Mouse (Mus musculus) lung, embryonic 15.5 days (tissue): ENCODE measurements at regions not wholly inside any gene's neighbourhood (a gene's known extent, or its start where the extent isn't known, plus 50 kb on each side); places are given as distances from the start of the nearest gene placed in this dataset.

ENCODE experiments used
- ATAC-seq: fragments of 200-750 bp; cut with Nextera tagmentation; 2 replicates; pipeline ENCODE4 v1.8.0; 2017; ENCODE audit warnings: moderate number of reproducible peaks, borderline replicate concordance; ENCODE audit not compliant: low FRiP score, low TSS enrichment; ENCODE audit errors: extremely low read depth
- H3K27ac ChIP-seq: fragments of 300-500 bp; sonication (generic); 2 replicates; pipeline ENCODE4 v1.5.1; 2015; ENCODE audit warnings: moderate library complexity, mild to moderate bottlenecking, inconsistent platforms
- H3K27me3 ChIP-seq: fragments of 300-500 bp; sonication (generic); 2 replicates; pipeline ENCODE4 v1.6.1; 2015; ENCODE audit warnings: inconsistent platforms
- H3K36me3 ChIP-seq: fragments of 300-500 bp; sonication (generic); 2 replicates; pipeline ENCODE4 v1.6.1; 2015; ENCODE audit warnings: inconsistent platforms
- H3K4me1 ChIP-seq: fragments of 300-500 bp; sonication (generic); 2 replicates; pipeline ENCODE4 v1.6.1; 2015; ENCODE audit warnings: inconsistent platforms
- H3K4me2 ChIP-seq: fragments of 300-500 bp; sonication (generic); 2 replicates; pipeline ENCODE4 v1.6.1; 2015; ENCODE audit warnings: inconsistent platforms, mild to moderate bottlenecking, moderate library complexity
- H3K4me3 ChIP-seq: fragments of 300-500 bp; sonication (generic); 2 replicates; pipeline ENCODE4 v1.5.1; 2015; ENCODE audit warnings: mild to moderate bottlenecking, inconsistent platforms
- H3K9ac ChIP-seq: fragments of 300-500 bp; sonication (generic); 2 replicates; pipeline ENCODE4 v1.6.1; 2015; ENCODE audit warnings: inconsistent platforms
- H3K9me3 ChIP-seq: fragments of 300-500 bp; sonication (generic); 2 replicates; pipeline ENCODE4 v1.6.1; 2016; ENCODE audit warnings: inconsistent platforms
- WGBS: fragments of 180-500 bp; shearing (Covaris S2); methylation state at CpG from one replicate; pipeline ENCODE4 v1.1.7; 2015; 5-methylcytosine and 5-hydroxymethylcytosine counted together

DNA sequence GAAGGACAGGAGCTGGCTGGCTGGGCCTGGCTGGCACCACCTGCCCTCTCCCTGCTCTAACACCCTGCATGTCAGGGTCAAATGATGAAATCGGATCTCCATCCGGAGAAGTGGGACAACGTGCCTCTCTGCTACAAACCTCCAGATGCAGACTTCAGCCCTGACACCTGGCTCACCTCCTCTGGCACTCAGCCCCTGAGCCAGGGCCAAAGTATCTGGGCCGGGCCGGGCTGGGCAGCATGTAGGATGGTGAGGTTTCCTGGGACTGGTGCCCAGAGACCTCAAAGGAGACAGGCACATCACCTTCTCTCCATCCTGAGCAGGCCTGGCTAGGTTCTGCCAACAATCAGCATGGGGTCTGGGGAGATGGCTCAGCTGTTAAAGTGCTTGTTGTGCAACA is 113.5 kb downstream of the Tfcp2l1 start:
- no peak overlapping the region for H3K9ac ChIP-seq
- H3K4me1 ChIP-seq: no peaks in the 10 kb centered on the region
- no peaks in the 10 kb centered on the region for H3K9me3 ChIP-seq
- H3K4me2 ChIP-seq: no peak overlapping the region
- no peaks in the 10 kb centered on the region for H3K36me3 ChIP-seq
- ATAC-seq: no peak
- H3K27ac ChIP-seq: no peak overlapping the region
- no peaks in the 10 kb centered on the region for H3K27me3 ChIP-seq
- H3K4me3 ChIP-seq: no peak overlapping the region
- WGBS: 62% methylated on average over 5 of the region's 5 CpGs

GRCm38 (mm10) chr1:118748196-118748595 is 120.5 kb downstream of the Tfcp2l1 start:
- Histone ChIP-seq H3K27ac (no peak overlapping the region), H3K27me3 (no peaks in the 10 kb centered on the region), H3K4me2 (no peak overlapping the region), H3K36me3 (no peaks in the 10 kb centered on the region), H3K9me3 (no peaks in the 10 kb centered on the region), H3K4me3 (no peak overlapping the region), H3K4me1 (no peaks in the 10 kb centered on the region), H3K9ac (no peak overlapping the region)
- 69% methylated on average over 5 of the region's 5 CpGs for WGBS
- ATAC-seq: no peak

DNA sequence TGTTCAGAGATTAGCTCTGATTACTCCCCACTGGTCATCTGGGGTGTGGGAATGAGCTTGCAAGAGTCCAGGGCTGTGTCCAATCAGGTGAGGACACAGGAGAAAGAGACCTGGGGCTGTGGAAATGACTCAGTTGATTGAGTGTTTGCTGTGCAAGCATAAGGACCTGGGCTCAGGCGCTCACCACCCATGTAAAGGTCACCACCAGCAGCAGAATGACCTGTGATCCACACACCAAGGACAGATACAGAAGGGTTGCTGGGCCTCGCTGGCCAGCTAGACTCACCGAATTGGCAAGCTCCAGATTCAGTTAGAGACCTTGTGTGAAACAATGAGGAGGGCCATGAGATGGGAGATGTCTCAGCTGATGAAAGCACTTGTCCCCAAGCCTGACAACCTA is 125.1 kb downstream of the Tfcp2l1 start:
- no peak for ATAC-seq
- Histone ChIP-seq H3K9ac (no peak overlapping the region), H3K36me3 (no peaks in the 10 kb centered on the region), H3K9me3 (no peaks in the 10 kb centered on the region), H3K4me2 (no peak overlapping the region), H3K27me3 (no peaks in the 10 kb centered on the region), H3K27ac (no peak overlapping the region), H3K4me3 (no peak overlapping the region), H3K4me1 (no peaks in the 10 kb centered on the region)
- WGBS: 85% methylated on average over 3 of the region's 3 CpGs

DNA sequence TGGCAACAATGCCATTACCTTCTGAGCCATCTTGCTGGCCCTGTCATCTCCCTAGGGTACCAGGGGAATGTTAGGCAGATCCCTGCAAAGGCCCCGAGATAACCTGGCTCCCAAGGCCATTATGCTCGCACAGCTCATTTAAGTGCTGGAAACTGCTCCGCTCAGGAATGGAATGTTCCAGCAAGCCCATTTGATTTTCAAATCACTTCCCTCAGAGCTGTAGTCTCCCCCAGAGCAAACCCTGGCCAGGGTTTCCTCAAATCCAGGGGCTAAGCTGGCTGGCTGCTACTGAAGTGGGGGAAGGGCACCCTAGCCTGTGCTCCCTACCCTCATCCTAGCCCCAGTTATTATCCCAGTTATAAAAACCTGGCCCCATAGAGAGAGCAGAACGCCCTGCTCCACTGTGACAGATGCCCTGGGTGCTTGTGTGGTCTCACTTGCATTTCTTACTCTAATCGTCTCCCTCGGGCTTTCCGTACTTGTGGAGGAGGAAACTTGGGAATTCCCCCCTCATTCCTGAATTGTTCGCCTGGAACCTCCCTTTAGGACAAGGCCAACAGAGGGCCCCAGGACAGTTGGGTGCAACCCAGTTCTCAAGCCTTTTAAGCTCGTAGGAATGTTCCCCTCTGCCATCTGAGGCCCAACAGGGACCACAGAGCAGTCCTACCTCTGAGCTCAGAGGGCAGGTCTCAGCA is 128.6 kb downstream of the Tfcp2l1 start:
- no peak overlapping the region for H3K9ac ChIP-seq
- H3K36me3 ChIP-seq: no peaks in the 10 kb centered on the region
- H3K27ac ChIP-seq: no peak overlapping the region
- no peaks in the 10 kb centered on the region for H3K9me3 ChIP-seq
- H3K4me1 ChIP-seq: no peaks in the 10 kb centered on the region
- WGBS: 46% methylated on average over 9 of the region's 9 CpGs
- no peak overlapping the region for H3K4me2 ChIP-seq
- H3K4me3 ChIP-seq: no peak overlapping the region
- H3K27me3 ChIP-seq: no peaks in the 10 kb centered on the region
- no peak for ATAC-seq

DNA sequence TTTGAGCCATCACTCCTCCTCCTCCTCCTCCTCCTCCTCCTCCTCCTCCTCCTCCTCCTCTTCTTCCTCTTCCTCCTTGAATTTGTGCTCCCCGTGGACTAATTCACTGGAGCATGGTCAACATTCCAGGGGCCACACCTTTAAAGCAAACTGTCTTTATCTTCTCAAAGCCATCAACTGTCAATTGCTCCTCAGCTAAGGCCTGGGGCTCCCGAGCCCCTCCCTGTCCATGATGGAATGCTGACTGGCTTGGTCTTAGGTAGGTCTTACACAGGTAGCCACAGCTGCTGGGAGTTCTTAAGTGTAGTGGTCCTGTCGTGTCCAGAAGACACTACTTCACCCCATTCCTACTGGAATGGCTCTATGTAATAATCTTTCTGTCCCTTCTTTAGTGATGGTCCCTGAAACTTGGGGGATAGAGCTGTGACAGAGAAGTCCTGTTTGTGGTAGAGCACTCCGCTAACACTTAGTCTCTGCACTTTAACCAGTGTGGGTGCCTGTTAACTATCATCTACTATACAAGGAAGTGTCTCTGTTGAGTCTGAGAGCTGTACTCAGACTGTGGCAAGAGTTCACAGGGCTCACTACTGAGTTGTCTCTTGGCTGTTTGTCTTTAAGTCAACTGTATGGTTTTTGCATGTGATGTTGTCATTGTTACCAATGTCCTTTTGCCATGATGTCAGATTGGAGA is 129.7 kb downstream of the Tfcp2l1 start:
- H3K36me3 ChIP-seq: no peaks in the 10 kb centered on the region
- H3K27me3 ChIP-seq: no peaks in the 10 kb centered on the region
- H3K4me1 ChIP-seq: no peaks in the 10 kb centered on the region
- H3K9me3 ChIP-seq: no peaks in the 10 kb centered on the region
- H3K4me2 ChIP-seq: no peak overlapping the region
- H3K27ac ChIP-seq: no peak overlapping the region
- no peak overlapping the region for H3K9ac ChIP-seq
- H3K4me3 ChIP-seq: no peak overlapping the region
- ATAC-seq: no peak
- WGBS: 68% methylated on average over 3 of the region's 4 CpGs

DNA sequence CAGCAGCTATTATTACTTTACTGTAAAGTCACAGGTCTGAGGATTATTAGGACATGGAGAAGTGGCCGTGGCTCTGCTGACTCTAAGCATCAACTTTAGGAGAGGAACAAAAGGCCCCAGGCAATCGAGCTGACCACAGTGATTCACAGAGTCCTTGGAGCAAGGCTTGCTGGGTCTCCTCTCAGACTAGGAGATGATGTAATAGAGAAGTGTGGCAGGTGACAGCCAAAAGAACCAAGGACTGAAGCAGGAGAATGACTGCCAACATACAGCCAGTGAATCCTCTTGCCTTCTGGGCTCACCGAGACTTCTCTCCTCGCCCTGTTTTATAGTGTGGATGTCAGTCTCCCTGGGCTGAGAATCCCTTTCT is 130.3 kb downstream of the Tfcp2l1 start:
- WGBS: 73% methylated on average over 4 of the region's 4 CpGs
- no peaks in the 10 kb centered on the region for H3K36me3 ChIP-seq
- no peak for ATAC-seq
- no peak overlapping the region for H3K9ac ChIP-seq
- no peak overlapping the region for H3K4me3 ChIP-seq
- H3K27ac ChIP-seq: no peak overlapping the region
- no peak overlapping the region for H3K4me2 ChIP-seq
- H3K27me3 ChIP-seq: no peaks in the 10 kb centered on the region
- no peaks in the 10 kb centered on the region for H3K4me1 ChIP-seq
- no peaks in the 10 kb centered on the region for H3K9me3 ChIP-seq

GRCm38 (mm10) chr1:118759141-118759932 is 131.6 kb downstream of the Tfcp2l1 start:
- no peak; the same call in 1 of the 2 replicates for ATAC-seq
- WGBS: 23% methylated on average over 7 of the region's 7 CpGs
- no peak overlapping the region for H3K9ac ChIP-seq
- H3K9me3 ChIP-seq: no peaks in the 10 kb centered on the region
- H3K4me3 ChIP-seq: no peak overlapping the region
- no peaks in the 10 kb centered on the region for H3K4me1 ChIP-seq
- no peaks in the 10 kb centered on the region for H3K36me3 ChIP-seq
- H3K27me3 ChIP-seq: no peaks in the 10 kb centered on the region
- H3K27ac ChIP-seq: no peak overlapping the region
- H3K4me2 ChIP-seq: no peak overlapping the region

DNA sequence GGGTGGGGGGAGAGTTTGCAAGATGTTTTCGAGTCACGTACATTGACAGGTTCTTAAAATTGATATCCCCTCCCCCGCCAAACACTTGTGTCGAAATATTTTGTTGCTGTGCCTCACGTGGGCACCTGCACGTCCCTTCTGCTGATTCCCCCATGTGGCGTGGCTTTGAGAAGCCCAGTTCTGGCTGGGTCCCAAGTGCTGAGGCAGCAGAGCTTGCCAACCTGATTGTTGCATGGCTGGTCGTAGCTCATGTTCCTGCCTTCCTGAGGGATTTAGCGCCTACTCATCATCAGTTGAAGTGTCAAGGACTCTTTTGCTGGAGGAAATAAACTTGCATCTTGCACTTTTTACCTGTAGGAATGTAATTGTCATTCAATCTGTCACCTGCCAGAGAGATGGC is 137.8 kb downstream of the Tfcp2l1 start:
- WGBS: 54% methylated on average over 9 of the region's 9 CpGs
- H3K4me3 ChIP-seq: no peak overlapping the region
- H3K27ac ChIP-seq: no peak overlapping the region
- no peak for ATAC-seq
- H3K9ac ChIP-seq: no peak overlapping the region
- H3K36me3 ChIP-seq: no peaks in the 10 kb centered on the region
- no peak overlapping the region for H3K4me2 ChIP-seq
- H3K9me3 ChIP-seq: no peaks in the 10 kb centered on the region
- no peaks in the 10 kb centered on the region for H3K27me3 ChIP-seq
- H3K4me1 ChIP-seq: no peaks in the 10 kb centered on the region

DNA sequence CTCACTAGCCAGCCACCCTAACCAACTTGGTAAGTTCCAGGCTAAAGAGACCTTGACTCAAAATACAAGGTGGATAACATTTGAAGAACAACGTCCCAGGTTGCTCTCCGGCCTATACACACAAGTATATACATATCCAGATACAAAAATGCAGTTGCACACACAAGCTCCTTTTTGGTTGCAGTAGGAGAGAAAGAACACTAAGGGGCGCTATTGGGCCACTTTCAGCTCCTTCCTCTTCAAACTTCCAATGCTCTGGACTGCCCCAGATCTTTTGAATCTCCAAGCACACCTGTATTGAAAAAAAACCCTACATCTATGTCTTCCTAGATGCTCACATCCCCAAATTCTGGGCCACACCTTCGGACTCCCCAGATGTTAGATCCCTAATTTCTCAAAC is 141.1 kb downstream of the Tfcp2l1 start:
- H3K4me1 ChIP-seq: no peaks in the 10 kb centered on the region
- H3K27me3 ChIP-seq: peaks cover 3% of the 10 kb centered on the region; the same call in 1 of the 2 replicates
- ATAC-seq: no peak
- H3K4me2 ChIP-seq: no peak overlapping the region
- no peaks in the 10 kb centered on the region for H3K36me3 ChIP-seq
- WGBS: 13% methylated on average over 4 of the region's 4 CpGs
- H3K4me3 ChIP-seq: no peak overlapping the region
- H3K9ac ChIP-seq: no peak overlapping the region
- no peak overlapping the region for H3K27ac ChIP-seq
- no peaks in the 10 kb centered on the region for H3K9me3 ChIP-seq

GRCm38 (mm10) chr1:118772261-118772660 is 144.5 kb downstream of the Tfcp2l1 start:
- H3K4me3 ChIP-seq: no peak overlapping the region
- no peak overlapping the region for H3K9ac ChIP-seq
- no peak overlapping the region for H3K27ac ChIP-seq
- H3K36me3 ChIP-seq: no peaks in the 10 kb centered on the region
- WGBS: 17% methylated on average over 9 of the region's 9 CpGs
- no peaks in the 10 kb centered on the region for H3K4me1 ChIP-seq
- H3K9me3 ChIP-seq: no peaks in the 10 kb centered on the region
- H3K27me3 ChIP-seq: peaks cover 9% of the 10 kb centered on the region; the same call in 1 of the 2 replicates
- no peak for ATAC-seq
- H3K4me2 ChIP-seq: no peak overlapping the region

GRCm38 (mm10) chr1:118776594-118777441 is 149.1 kb downstream of the Tfcp2l1 start:
- WGBS: 22% methylated on average over 10 of the region's 10 CpGs
- no peak overlapping the region for H3K4me2 ChIP-seq
- no peaks in the 10 kb centered on the region for H3K36me3 ChIP-seq
- H3K9ac ChIP-seq: no peak overlapping the region
- no peaks in the 10 kb centered on the region for H3K4me1 ChIP-seq
- peaks cover 9% of the 10 kb centered on the region; the same call in 1 of the 2 replicates for H3K27me3 ChIP-seq
- H3K4me3 ChIP-seq: no peak overlapping the region
- no peaks in the 10 kb centered on the region for H3K9me3 ChIP-seq
- H3K27ac ChIP-seq: no peak overlapping the region
- peak; percentile 20; the same call in 1 of the 2 replicates for ATAC-seq
